Mouse (Mus musculus): ENCODE results near the gene Rbl2.

Rbl2 gene

DNA sequence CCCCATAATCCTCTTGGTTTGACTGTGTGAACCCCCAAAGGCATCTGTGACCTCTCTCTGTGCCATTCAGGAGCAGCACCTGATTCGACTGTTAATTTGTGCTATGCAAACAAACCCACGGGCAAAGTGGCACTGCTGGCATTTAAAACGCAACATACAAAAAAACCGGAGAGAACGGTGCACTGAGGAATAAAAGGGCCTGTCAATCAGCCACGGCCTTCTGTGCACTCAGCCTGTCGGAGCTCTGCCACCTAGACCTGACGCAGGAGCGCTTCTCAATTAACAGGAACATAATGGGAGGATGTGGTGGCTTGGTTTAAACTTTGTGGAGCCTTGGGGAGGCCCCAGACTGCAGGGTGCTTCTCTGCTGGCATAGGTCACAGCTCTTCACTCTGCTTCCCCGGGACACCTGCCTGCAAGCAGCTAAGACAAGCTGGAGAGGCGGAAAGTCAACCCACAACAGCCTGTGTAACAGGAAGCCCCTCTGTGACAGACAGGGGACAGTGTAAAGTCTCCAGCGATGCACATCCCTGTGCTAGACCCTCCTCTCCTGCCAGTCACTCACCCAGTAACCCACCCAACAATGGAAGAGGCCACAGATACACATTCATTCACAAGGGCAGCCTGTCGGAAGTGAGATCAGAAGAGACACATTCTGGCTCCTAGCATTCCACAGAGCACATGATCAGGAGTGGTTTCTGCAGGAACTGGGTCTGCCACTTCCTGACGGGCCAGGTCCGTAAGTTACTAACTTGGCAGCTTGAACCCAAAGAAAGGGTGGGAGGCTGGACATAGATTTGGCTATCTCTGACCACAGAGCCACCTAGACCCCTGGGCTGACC lies 90.3 kb downstream of the Rbl2 start:
- in situ Hi-C loops (cut with MboI, MseI): no loop called here

GRCm38 (mm10) chr8:91170152-91170551 lies 100.3 kb downstream of the Rbl2 start:
- in situ Hi-C loops (cut with MboI, MseI): no loop called here

- in situ Hi-C loops (cut with MboI, MseI): no loop called here
Measured at GRCm38 (mm10) chr8:91170914-91171313, 101.1 kb downstream of the Rbl2 start.

- in situ Hi-C loops (cut with MboI, MseI): no loop called here
Measured at GRCm38 (mm10) chr8:91171605-91172004, 101.7 kb downstream of the Rbl2 start.

All from T-helper 2 cell (primary cell).